Mouse (Mus musculus) gastrocnemius, postnatal 36 days (tissue): ENCODE data around the gene Gm9844. TPM values are rescaled to one million over a fixed set of nuclear protein-coding genes. Genes with fewer than 3 reads are reported as not detected.
"Not testable (repeated sequence)": the region's sequence is repeated elsewhere in the genome, so short reads cannot be mapped to it uniquely, and the experiment has no call there.

ENCODE experiments used
- DNase-seq, 2 experiments: peaks; one replicate each; pipeline ENCODE4 v3.0.0; 2022
- intact Hi-C: fragments of 180-260 bp; cut with DNase I; formaldehyde crosslinking; loops from one replicate; pipeline ENCODE4 v1.15.1; 2025
- long read RNA-seq, 2 experiments: library from polyadenylated mRNA; stranded (forward); transcript quantifications; one replicate each; pipeline ENCODE4 v2.0.0; 2021
- total RNA-seq, 2 experiments: library from RNA; stranded (reverse); gene quantifications; 2 replicates each; pipeline ENCODE4 v1.2.3; 2021

Gm9844 gene
- not detected for total RNA-seq
- long read RNA-seq, experiment 1, partial matches to known transcripts, result 0 of 1 reads
- long read RNA-seq, experiment 1, other reads (novel, unspliced or antisense), result 0 of 1 reads
- long read RNA-seq, experiment 2, result 0 reads

DNA sequence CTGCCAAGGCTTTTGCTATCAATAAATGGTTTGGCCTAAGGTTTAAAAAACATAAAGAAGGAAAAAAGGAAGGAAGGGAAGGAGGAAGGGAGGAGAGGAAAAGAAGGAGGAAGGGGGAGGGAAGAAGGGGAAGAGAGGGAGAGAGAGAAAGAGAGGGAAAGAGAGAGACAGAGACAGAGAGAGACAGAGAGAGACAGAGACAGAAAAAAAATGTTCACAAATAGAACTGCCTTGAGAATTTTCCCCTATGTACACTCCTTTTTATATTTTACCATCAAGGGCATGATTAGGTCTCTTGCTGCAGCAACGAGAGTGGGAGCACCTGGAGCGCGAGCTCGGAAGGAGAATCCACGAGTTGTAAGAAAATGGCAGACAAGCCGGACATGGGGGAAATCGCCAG lies at the start of gene Gm9844:
TSS of gene Gm9844 (plus strand) at position 301 of the 400 bp plus-strand sequence.
- DNase-seq, result no peak
- intact Hi-C loops, result no loop called here

GRCm38 (mm10) chr7:24817502-24817901 lies 44.5 kb upstream of the Gm9844 start:
- DNase-seq, result peak; percentile 25 to 29
- intact Hi-C loops, result loop anchor here (10.0 kb wide), 1 partner anchor 157 kb away; the partner anchor contains the start of gene Rabac1

GRCm38 (mm10) chr7:24824452-24824851 lies 37.6 kb upstream of the Gm9844 start:
- intact Hi-C loops, result no loop called here
- DNase-seq, result no peak

DNA sequence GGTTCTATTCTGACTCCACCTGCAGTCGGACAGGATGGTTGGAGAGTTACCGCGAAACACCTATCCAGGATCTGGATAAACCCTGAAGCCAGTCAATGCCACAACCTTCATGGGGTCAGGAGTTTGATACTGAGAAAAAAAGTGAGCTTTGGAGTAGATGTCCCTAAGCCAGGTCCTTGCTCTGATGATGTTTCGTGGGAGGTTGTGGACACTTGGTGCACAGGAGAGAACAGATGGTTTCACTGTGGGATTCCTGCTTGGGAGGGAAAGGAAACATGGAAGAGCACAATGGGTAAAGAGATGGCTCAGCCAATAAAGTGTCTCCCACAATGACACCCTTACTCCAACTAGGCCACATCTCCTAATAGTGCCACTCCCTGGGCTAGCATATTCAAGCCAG lies 34.8 kb upstream of the Gm9844 start:
- DNase-seq, result no peak
- intact Hi-C loops, result no loop called here

DNA sequence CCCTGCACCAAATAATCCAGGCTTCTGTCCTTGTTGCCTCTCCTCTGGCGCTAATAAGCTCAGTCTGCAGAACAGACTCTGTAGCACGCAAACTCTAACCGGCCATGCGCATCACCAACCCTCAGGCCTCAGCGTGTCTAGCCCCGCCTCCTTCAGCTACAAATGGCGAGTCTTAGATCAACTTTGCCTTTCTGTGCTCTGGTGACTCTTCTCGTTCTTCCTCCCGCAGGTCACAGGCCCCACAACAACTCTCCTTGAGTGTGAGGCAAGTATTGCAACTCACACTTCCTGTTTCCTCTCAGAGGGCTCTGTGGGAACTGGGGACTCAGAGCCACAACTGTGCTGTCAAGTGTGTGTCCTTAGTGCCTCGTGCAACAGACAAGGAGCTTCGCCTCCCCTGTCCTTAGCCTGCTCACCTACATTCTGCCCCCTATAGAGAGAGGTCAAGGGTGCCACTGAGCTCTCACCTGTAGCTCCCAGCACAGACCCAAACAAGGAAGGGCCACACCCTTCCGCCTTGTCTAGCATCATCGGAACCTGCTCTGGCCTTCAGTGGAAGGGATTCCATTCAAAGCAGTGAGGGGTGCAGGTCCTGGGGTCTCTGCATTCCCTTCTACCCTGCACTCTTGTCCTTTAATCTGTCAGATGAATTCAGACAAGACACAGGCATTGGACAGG lies 23.1 kb upstream of the Gm9844 start:
- DNase-seq, intact Hi-C loops: not testable (repeated sequence)

DNA sequence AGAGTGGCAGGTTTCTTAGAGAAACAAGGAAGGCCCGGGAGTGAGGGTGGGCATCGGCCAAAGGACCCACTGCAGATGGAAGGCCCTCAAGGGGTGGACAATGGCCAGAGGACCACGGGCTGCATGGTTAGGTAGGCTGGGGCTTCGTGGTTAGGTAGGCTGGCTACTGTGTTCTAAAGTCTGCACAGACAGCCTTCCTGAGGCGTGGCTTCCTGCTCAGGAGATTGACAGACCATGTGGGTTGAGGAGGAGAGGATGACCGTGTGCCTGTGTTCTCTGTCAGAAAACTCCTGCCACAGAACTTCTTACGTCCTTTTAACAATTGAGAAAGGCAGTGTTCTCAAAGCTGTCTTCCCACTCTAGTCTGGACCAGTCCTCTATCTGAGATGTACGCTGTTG lies 22.6 kb upstream of the Gm9844 start:
- intact Hi-C loops, result no loop called here
- no peak for DNase-seq

- no peak for DNase-seq
- intact Hi-C loops, result no loop called here
These were observed 21.7 kb upstream of the Gm9844 start for GRCm38 (mm10) chr7:24840331-24840730.

- DNase-seq, result no peak
- intact Hi-C loops, result no loop called here
These were observed 21.0 kb upstream of the Gm9844 start for GRCm38 (mm10) chr7:24841009-24841408.

- intact Hi-C loops, result no loop called here
- DNase-seq, result no peak
These were observed 17.9 kb upstream of the Gm9844 start for GRCm38 (mm10) chr7:24844144-24844543.

- DNase-seq, result no peak
- intact Hi-C loops, result no loop called here
These were observed 16.8 kb upstream of the Gm9844 start for GRCm38 (mm10) chr7:24845181-24845580.

- no peak for DNase-seq
- intact Hi-C loops, result no loop called here
These were observed 16.3 kb upstream of the Gm9844 start for GRCm38 (mm10) chr7:24845713-24846112.

GRCm38 (mm10) chr7:24846576-24846975 lies 15.4 kb upstream of the Gm9844 start:
- intact Hi-C loops, DNase-seq: not testable (repeated sequence)

GRCm38 (mm10) chr7:24850162-24850561 lies 11.9 kb upstream of the Gm9844 start:
- DNase-seq, result no peak
- intact Hi-C loops, result no loop called here

DNA sequence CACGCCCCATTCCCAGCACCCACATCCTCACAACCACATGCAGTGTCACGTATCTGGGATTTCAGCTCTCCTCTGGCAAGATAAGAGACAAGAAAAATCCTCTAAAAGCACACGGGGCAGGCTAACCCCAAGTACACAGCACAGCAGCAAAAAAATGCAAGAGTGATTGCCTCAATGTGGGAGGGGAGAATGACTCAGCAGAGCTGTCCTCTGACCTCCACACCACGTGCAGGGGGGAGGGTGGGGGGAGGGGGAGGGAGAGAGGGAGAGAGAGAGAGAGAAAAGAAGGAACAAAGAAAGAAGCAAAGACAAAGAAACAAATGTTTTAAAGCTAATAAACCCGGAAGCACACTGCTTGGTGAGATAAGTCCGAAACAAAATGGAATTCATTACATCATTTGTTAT lies 11.1 kb upstream of the Gm9844 start:
- intact Hi-C loops, result no loop called here
- DNase-seq, result no peak

GRCm38 (mm10) chr7:24851596-24852325 lies 10.3 kb upstream of the Gm9844 start:
- intact Hi-C loops, result no loop called here

DNA sequence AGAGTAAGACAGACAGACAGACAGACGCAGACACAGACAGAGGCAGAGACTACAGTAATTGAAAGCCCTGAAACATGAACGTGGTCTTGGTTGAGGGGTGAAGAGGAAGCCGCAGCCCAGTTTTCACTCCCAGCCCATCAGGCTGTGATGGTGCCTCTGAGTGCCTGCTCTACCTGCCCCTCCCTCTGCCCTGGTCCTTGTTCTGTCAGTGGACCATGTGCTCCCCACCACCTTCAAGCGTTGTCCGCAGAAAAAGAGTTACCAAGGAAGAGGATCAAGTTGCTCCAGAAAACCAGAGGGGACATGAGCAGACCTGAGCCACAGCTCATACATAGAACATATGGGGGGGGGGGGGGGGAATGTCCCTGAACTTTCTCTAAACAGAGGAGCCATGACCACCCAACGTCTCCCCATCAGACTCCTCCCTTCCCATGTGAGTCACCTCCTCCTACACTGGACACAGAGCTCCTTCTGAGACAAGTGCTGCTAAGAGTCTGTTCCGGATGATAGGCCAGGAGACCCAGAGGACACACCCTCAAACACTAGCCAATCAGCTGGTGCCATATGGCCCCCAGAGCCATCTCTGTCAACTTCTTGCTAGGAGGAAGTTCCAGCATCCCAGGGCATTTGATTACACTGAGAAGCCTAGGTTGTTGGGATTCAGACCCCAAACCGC lies 9.3 kb upstream of the Gm9844 start:
- no peak for DNase-seq
- intact Hi-C loops, result no loop called here

More at GRCm38 (mm10) chr7:24851596-24852325, 10.3 kb upstream of the Gm9844 start:
- DNase-seq, result no peak

- no peak for DNase-seq
- intact Hi-C loops, result no loop called here
These were observed 8.8 kb upstream of the Gm9844 start for GRCm38 (mm10) chr7:24853233-24853563.

GRCm38 (mm10) chr7:24853695-24854094 lies 8.3 kb upstream of the Gm9844 start:
- intact Hi-C loops, result no loop called here
- no peak for DNase-seq

- no peak for DNase-seq
- intact Hi-C loops, result no loop called here
These were observed 5.4 kb upstream of the Gm9844 start for GRCm38 (mm10) chr7:24856460-24857120.

DNA sequence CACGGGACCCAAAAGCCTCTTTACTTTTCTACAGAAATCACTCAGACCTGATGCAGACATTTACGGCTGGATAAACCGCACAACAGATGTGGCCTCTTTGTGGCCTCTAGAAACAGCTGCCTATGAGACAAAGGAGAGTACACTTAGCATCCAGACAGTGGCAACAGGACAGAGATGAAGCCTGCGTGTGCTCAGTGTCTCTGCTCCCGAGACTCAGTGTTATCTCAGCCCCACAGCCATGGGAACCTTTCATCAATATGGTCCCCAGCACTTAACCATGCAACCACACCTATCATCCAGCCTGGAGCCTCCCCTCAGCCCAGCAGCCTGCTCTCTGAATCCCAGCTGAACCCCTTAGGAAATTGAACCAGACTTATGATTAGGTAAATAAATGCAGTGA lies 2.8 kb upstream of the Gm9844 start:
- intact Hi-C loops, result no loop called here
- no peak for DNase-seq

DNA sequence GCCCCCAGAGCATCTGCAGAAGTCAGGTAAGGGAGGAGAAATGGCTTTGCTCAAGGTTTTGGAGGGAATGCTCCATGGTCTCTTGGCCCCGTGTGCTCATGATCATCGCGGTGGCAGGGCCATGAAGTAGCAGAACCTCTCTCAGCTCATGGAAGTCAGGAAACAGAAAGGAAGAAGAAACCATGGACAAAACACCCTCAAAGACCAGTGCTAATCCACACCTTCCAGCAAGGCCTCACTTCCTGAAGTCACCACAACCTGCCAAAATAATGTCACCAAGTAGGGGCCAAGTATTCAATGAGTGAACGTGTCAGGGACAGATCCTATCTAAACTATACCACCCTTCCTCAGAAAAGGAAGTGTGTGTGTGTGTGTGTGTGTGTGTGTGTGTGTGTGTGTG lies 840 bp downstream of the Gm9844 start:
- DNase-seq, result no peak
- intact Hi-C loops, result no loop called here
